Mouse (Mus musculus): ENCODE data around the gene Icam4. TPM values are rescaled to one million over a fixed set of nuclear protein-coding genes. Genes with fewer than 3 reads are reported as not detected.
A peak's percentile ranks its signal among the peaks of the same experiment; 100 is the strongest.

Gene Icam4
- 1.5 and 3.1 TPM in 2 replicates for total RNA-seq (2012; rRNA removed)

DNA sequence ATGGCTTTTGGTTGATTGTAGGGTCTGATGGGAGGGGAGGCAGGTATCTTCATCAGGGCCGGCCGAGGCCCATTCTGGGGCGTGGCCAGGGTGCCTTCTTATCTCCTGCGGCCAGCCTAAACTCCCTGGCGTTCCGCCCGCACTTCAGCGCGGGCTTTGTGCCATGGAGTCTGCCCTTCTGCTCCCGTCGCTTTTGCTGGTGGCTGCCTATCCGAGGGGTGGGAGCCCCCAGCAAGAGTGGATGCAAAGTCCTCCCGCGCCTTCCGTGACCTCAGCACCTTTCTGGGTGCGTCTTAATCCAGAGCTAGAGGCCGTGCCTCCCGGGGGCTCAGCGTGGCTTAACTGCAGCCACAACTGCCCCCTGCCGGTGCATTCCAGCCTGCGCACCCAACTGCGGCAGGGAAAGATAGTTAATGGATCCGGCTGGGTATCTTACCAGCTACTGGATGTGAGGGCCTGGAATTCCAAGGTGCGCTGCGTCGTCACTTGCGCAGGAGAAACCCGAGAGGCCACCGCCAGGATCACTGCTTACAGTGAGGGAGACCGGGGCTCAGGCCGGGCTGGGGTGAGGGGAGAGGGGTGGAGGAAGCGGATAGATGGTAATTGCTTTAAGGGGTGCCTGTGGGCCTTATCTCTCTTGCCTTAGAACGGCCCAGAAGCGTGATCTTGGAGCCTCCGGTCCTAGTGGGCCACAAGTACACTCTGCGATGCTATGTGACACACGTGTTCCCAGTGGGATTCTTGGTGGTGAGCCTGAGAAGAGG lies at the start of gene Icam4:
Gene Icam4, plus strand, starts transcription at position 83 of the 764 bp plus-strand sequence.
- Histone ChIP-seq H3K4me1 (ENCODE audit: control insufficient read depth in 2 of 2, insufficient read depth in 2 of 2, low read length in 2 of 2, poor library complexity in 1 of 2) (peaks cover 8 to 44% of the 10 kb centered on the region in 2 experiments), H3K9ac (ENCODE audit: insufficient read depth, low read depth, low read length, poor library complexity, severe bottlenecking) (peak within 1 kb of the TSS; percentile 73), H3K9me3 (ENCODE audit: control insufficient read depth, insufficient read depth, low read depth, low read length) (no peaks in the 10 kb centered on the region), H3K36me3 (ENCODE audit: control insufficient read depth, insufficient read depth, low read length, poor library complexity, severe bottlenecking) (peaks cover 28% of the 10 kb centered on the region), H3K4me3 (ENCODE audit: insufficient read depth in 1 of 2, low read depth in 1 of 2, low read length in 2 of 2, poor library complexity in 1 of 2, severe bottlenecking in 1 of 2) (peak within 1 kb of the TSS; percentile 54 to 64), H3K27ac (ENCODE audit: insufficient read depth, low read depth, low read length, poor library complexity, severe bottlenecking) (peak within 1 kb of the TSS; percentile 23)
- in situ Hi-C loops (cut with MboI; ENCODE audit: low sequenced_read_pairs in 2 of 2, unreplicated experiment in 2 of 2): no loop called here
- TF ChIP-seq ZNF384 (IDR thresholded peaks at IDR 0.05; ENCODE audit: low read depth, low read length) (no peak), ZC3H11A (IDR thresholded peaks at IDR 0.05; ENCODE audit: borderline replicate concordance, low read depth, low read length) (no peak), MAFK (IDR thresholded peaks at IDR 0.05; ENCODE audit: insufficient read depth, low read depth, low read length) (no peak), HCFC1 (IDR thresholded peaks at IDR 0.05; ENCODE audit: borderline replicate concordance, insufficient read depth, low read length) (no peak), CHD2 (IDR thresholded peaks at IDR 0.05; ENCODE audit: low read depth, low read length) (no peak)
- DNase-seq (ENCODE audit: low read depth, low spot score): peak; percentile 80

DNA sequence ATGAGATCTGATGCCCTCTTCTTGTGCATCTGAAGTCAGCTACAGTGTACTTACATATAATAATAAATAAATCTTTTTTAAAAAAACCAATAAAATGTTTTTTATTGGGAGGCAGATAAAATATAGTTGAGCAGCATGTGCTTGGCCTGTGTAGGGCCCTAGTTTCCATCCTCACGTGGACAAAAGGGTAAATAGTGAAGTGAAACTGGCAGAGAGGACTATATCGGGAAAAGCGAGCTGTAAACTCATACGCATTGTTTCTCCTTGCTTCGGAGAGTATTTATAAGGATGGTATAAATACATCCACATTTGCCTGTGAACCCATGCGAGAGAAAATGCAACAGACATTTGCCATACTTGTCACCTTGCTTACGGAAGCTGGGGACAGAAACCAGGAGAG lies 49.4 kb upstream of the Icam4 start:
- TF ChIP-seq ZNF384 (IDR thresholded peaks at IDR 0.05; ENCODE audit: low read depth, low read length) (no peak), ZC3H11A (IDR thresholded peaks at IDR 0.05; ENCODE audit: borderline replicate concordance, low read depth, low read length) (no peak), MAFK (IDR thresholded peaks at IDR 0.05; ENCODE audit: insufficient read depth, low read depth, low read length) (no peak), CHD2 (IDR thresholded peaks at IDR 0.05; ENCODE audit: low read depth, low read length) (no peak)

DNA sequence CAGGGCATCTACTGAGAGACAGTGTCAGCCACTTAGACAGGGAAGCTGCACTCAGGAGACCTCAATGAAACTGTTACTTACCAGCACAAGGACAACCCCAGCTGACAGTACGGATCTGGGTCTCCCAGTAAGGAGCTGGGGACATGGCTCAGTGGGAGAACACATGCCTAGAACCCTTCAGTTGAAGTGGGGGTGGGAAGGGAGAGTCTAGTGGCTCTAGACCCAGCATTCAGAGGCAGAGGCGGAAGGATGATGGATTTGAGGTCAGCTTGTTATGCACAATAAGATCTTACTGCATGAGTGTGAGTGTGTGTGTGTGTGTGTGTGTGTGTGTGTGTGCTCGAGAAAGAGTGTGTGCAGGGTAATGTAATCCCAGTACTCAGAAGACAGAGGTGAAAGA lies 47.0 kb upstream of the Icam4 start:
- H3K9me3 ChIP-seq (ENCODE audit: control insufficient read depth, insufficient read depth, low read depth, low read length): no peaks in the 10 kb centered on the region
- TF ChIP-seq CHD2 (IDR thresholded peaks at IDR 0.05; ENCODE audit: low read depth, low read length) (no peak), HCFC1 (IDR thresholded peaks at IDR 0.05; ENCODE audit: borderline replicate concordance, insufficient read depth, low read length) (no peak), MAFK (IDR thresholded peaks at IDR 0.05; ENCODE audit: insufficient read depth, low read depth, low read length) (no peak), ZC3H11A (IDR thresholded peaks at IDR 0.05; ENCODE audit: borderline replicate concordance, low read depth, low read length) (no peak), ZNF384 (IDR thresholded peaks at IDR 0.05; ENCODE audit: low read depth, low read length) (no peak)
- H3K36me3 ChIP-seq (ENCODE audit: control insufficient read depth, insufficient read depth, low read length, poor library complexity, severe bottlenecking): no peaks in the 10 kb centered on the region
- in situ Hi-C loops (cut with MboI; ENCODE audit: low sequenced_read_pairs in 2 of 2, unreplicated experiment in 2 of 2): no loop called here
- H3K27ac ChIP-seq (ENCODE audit: insufficient read depth, low read depth, low read length, poor library complexity, severe bottlenecking): peak overlapping the region; percentile 23; the same call in 1 of the 2 replicates
- H3K4me3 ChIP-seq (ENCODE audit: insufficient read depth in 1 of 2, low read depth in 1 of 2, low read length in 2 of 2, poor library complexity in 1 of 2, severe bottlenecking in 1 of 2): no peak overlapping the region
- peaks cover 17 to 34% of the 10 kb centered on the region in 2 experiments for H3K4me1 ChIP-seq (ENCODE audit: control insufficient read depth in 2 of 2, insufficient read depth in 2 of 2, low read length in 2 of 2, poor library complexity in 1 of 2)
- no peak for DNase-seq (ENCODE audit: low read depth, low spot score)
- no peak overlapping the region for H3K9ac ChIP-seq (ENCODE audit: insufficient read depth, low read depth, low read length, poor library complexity, severe bottlenecking)

More for the DNA sequence above, 49.4 kb upstream of the Icam4 start:
- H3K27ac ChIP-seq (ENCODE audit: insufficient read depth, low read depth, low read length, poor library complexity, severe bottlenecking): peak overlapping the region; percentile 95
- H3K36me3 ChIP-seq (ENCODE audit: control insufficient read depth, insufficient read depth, low read length, poor library complexity, severe bottlenecking): no peaks in the 10 kb centered on the region
- H3K9ac ChIP-seq (ENCODE audit: insufficient read depth, low read depth, low read length, poor library complexity, severe bottlenecking): peak overlapping the region; percentile 63
- no peaks in the 10 kb centered on the region for H3K9me3 ChIP-seq (ENCODE audit: control insufficient read depth, insufficient read depth, low read depth, low read length)
- in situ Hi-C loops (cut with MboI; ENCODE audit: low sequenced_read_pairs in 2 of 2, unreplicated experiment in 2 of 2): no loop called here
- H3K4me3 ChIP-seq (ENCODE audit: insufficient read depth in 1 of 2, low read depth in 1 of 2, low read length in 2 of 2, poor library complexity in 1 of 2, severe bottlenecking in 1 of 2): no peak overlapping the region
- H3K4me1 ChIP-seq (ENCODE audit: control insufficient read depth in 2 of 2, insufficient read depth in 2 of 2, low read length in 2 of 2, poor library complexity in 1 of 2): peaks cover 21 to 28% of the 10 kb centered on the region in 2 experiments
- no peak for DNase-seq (ENCODE audit: low read depth, low spot score)

DNA sequence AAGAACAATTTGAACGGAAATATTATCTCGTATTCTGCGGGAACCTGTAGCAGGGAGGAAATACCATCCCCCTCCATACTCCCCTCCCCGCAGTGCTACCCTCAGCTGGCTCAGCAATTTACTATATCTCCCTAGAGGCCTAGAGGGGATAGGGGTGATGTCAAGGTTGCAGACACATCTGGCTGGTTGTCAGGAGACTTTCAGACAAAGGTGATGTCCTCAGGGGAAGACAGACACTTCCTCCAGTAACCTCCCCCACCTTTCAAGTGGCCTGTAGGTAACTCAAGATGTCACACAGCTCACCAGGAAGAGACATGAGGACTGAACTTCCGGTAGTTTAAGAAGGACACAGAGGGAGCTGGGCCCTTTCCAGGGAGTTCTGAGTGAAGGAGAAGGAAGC lies 46.0 kb upstream of the Icam4 start:
- Histone ChIP-seq H3K27ac (ENCODE audit: insufficient read depth, low read depth, low read length, poor library complexity, severe bottlenecking) (peak overlapping the region; percentile 88; the same call in 1 of the 2 replicates), H3K9me3 (ENCODE audit: control insufficient read depth, insufficient read depth, low read depth, low read length) (no peaks in the 10 kb centered on the region), H3K4me3 (ENCODE audit: insufficient read depth in 1 of 2, low read depth in 1 of 2, low read length in 2 of 2, poor library complexity in 1 of 2, severe bottlenecking in 1 of 2) (peak overlapping the region; percentile 35 to 58; a peak in 3 of 4 replicates), H3K9ac (ENCODE audit: insufficient read depth, low read depth, low read length, poor library complexity, severe bottlenecking) (peak overlapping the region; percentile 73), H3K36me3 (ENCODE audit: control insufficient read depth, insufficient read depth, low read length, poor library complexity, severe bottlenecking) (no peaks in the 10 kb centered on the region), H3K4me1 (ENCODE audit: control insufficient read depth in 2 of 2, insufficient read depth in 2 of 2, low read length in 2 of 2, poor library complexity in 1 of 2) (peaks cover 16 to 32% of the 10 kb centered on the region in 2 experiments)
- TF ChIP-seq ZNF384 (IDR thresholded peaks at IDR 0.05; ENCODE audit: low read depth, low read length): no peak
- no peak for TF ChIP-seq HCFC1 (IDR thresholded peaks at IDR 0.05; ENCODE audit: borderline replicate concordance, insufficient read depth, low read length)
- no peak for TF ChIP-seq ZC3H11A (IDR thresholded peaks at IDR 0.05; ENCODE audit: borderline replicate concordance, low read depth, low read length)
- peak; percentile 82 for TF ChIP-seq MAFK (IDR thresholded peaks at IDR 0.05; ENCODE audit: insufficient read depth, low read depth, low read length)
- peak; percentile 16; the same call in 1 of the 2 replicates for TF ChIP-seq CHD2 (IDR thresholded peaks at IDR 0.05; ENCODE audit: low read depth, low read length)
- in situ Hi-C loops (cut with MboI; ENCODE audit: low sequenced_read_pairs in 2 of 2, unreplicated experiment in 2 of 2): no loop called here
- DNase-seq (ENCODE audit: low read depth, low spot score): no peak

All from ES-E14 (cell line).